Mouse (Mus musculus) lung, postnatal 4 days (tissue): ENCODE measurements at regions not wholly inside any gene's neighbourhood (a gene's known extent, or its start where the extent isn't known, plus 50 kb on each side); places are given as distances from the start of the nearest gene placed in this dataset.

ENCODE experiments used
- DNase-seq, 2 experiments: peaks; one replicate each; pipeline ENCODE4 v3.0.0; 2021

GRCm38 (mm10) chr17:7467638-7468037 lies 82.4 kb upstream of the Unc93a2 start:
- DNase-seq, result no peak

- no peak for DNase-seq
Observed at GRCm38 (mm10) chr17:7464901-7465300, 79.6 kb upstream of the Unc93a2 start.

- no peak for DNase-seq
Observed at GRCm38 (mm10) chr17:7461164-7461563, 75.9 kb upstream of the Unc93a2 start.

GRCm38 (mm10) chr17:7456939-7457338 lies 71.7 kb upstream of the Unc93a2 start:
- DNase-seq, result no peak

GRCm38 (mm10) chr17:7443822-7444221 lies 58.6 kb upstream of the Unc93a2 start:
- peak in 1 of 2 experiments; percentile 65 for DNase-seq

- no peak for DNase-seq
Observed at GRCm38 (mm10) chr17:7435075-7435474, 49.8 kb upstream of the Unc93a2 start.
